Mouse (Mus musculus) right cerebral cortex, postnatal 10 days (tissue): ENCODE data around the gene Ms4a6d.
"Not testable (repeated sequence)": the region's sequence is repeated elsewhere in the genome, so short reads cannot be mapped to it uniquely, and the experiment has no call there.

ENCODE experiments used
- DNase-seq, 2 experiments: peaks; one replicate each; pipeline ENCODE4 v3.0.0; 2021; ENCODE audit warnings: low spot score in 2 of 2

Gene Ms4a6d

DNA sequence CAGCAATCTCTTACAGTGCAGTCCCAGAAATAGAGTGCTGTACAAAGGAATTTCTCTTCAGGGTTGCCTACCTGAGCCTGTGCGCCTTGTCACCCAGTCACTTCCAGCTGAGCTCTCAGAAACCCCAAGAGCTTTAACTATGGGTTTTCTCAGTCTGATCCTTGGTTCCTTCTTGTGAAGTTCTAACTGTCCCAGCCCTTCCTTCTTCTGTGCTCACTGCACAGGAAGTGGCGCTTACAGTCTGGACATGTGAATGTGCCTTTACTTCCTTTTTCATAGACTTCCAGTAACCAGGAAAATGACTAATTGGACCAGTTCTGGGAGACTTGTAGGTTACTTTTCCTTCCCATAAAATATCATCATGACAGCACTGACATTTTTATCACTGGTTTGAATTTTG is at the start of gene Ms4a6d:
Gene Ms4a6d, minus strand, starts transcription at position 247 of the 400 bp plus-strand sequence.
- no peak for DNase-seq

DNA sequence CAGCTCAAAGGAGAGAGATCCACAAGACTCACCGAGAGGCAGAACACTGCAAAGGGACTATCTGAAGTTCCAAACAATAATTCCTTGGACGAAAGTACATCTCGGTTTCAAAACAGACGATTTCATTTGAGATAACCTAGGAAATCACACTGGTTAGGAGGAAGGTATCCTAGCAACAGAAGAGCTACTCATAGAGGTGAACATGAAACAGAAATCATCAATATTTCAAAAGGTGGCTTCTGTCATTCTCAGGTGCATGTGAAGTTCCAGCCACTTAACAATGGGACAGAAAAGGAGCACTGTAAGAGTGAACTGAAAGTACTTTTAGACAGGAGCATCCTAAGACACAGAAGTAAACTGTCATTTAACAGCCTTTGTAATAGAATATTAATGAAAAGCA is 44.9 kb upstream of the Ms4a6d start:
- DNase-seq = no peak

DNA sequence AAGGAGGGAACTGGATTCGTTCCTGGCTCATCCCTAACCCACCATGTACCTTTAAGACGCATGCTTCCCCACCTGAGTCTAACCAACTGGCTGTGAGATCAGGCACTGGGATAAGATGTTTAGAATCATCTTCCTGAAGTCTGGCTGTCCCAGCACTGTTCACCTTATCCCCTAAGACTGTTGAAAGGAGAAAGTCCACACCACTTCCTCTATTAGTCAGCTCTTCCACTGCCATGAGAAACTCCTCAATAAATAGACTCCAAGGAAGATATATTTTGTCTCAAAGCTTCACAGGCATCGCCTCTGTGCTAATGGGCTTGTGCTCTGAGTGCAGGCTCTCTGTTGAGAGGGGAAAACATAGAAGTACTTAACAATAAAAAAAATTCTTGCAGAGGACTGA is 41.5 kb upstream of the Ms4a6d start:
- DNase-seq = no peak

DNA sequence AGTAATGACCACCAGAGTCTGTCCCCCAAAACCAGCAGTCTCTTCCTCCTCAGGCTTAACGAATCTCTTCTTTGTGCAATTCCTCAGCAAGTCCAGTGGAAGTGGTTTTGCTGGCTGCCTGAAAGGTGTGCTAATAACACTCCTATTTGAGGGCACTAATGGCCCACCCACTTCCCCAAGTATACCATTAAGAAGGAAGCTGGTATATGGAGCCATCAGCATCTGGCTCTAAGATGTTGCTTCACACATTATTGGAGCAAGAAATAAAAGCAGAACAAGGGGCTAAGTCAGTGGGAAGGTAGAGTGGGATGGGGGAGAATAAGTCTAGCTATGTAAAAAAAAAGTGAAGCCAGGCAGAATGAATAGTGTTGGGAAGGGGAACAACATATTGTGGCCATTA is 36.1 kb upstream of the Ms4a6d start, which contains the start of gene Ms4a3:
Gene Ms4a3, minus strand, starts transcription at position 120 of the 400 bp plus-strand sequence.
- DNase-seq = no peak

- no peak for DNase-seq
Observed at GRCm38 (mm10) chr19:11639038-11639437, 34.4 kb upstream of the Ms4a6d start.

DNA sequence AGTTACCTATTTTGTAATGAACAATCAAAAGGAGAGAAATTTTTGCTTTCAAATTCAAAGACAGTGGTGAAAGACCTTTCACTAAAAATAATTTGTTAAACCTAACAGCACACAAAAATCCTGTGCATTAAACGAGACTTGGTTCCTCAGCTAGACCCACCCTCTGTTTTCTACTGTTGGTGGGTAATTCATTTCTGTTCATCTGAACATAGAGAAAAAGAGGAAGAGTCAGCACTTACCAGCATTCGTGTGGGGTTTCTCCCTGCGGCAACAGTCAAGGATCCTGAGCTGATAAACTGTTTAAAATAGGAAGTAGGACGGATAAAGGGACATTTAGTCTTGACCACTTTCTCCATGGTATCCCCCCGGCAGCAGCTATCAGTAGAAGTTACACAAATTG is 30.9 kb upstream of the Ms4a6d start:
- no peak for DNase-seq

GRCm38 (mm10) chr19:11634330-11634729 is 29.7 kb upstream of the Ms4a6d start:
- DNase-seq = no peak

- DNase-seq = no peak
Observed at GRCm38 (mm10) chr19:11633732-11634131, 29.1 kb upstream of the Ms4a6d start.

DNA sequence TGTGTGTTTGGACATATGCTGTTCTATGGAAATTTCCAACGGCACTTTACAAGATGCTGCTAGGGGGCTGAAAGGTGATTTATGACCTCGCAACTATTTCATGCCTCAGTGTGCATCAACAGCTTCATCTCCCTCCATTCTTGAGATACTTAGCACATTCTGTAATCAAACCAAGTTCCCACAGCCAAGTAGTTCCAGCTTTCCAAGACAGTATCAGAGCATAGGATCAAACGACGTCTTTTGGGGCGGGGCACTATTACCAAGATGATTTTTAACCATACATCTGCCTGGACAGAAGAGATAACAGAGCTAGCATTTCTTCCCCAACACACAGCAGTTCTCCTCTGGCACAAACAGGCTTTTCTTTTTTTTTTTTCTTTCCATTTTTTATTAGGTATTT is 20.6 kb upstream of the Ms4a6d start:
- no peak for DNase-seq

DNA sequence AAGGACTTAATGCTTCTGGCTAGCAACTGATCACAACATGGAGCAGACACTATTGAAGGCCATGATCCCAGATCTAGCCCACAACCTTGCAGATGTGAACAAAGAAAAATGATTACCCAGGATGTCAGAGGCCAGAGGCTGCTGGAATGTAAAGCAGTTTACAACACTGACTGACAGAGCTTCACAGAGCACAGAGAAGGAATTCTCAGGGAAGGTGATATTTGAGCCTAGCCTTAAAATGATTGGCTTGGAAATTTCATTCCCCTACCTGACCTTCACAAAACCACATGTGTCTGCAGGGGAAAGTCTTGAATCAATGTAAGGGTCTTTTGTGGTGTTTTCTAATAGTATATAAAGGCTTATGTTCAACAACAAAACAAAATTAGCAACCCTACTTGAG is 20.2 kb upstream of the Ms4a6d start:
- DNase-seq = no peak

DNA sequence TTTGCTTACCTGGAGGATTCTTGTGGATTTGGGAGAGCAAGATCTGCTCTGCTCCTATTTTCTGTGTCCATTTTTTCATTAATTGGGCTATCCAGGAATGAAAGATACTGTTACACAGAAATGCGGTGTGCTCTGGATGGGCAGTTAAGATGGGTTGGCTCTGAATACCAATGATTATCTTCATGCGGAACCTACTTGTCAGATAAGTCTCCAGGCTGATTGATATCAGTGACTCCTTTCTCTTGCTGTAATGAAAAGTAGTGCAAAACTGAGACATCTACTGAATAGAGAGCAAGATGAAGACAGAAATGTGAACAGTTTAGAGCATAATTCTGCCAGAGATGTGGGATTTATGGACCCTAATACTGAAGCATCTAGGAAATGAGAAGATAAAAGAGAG is 18.9 kb upstream of the Ms4a6d start, which contains the start of gene Ms4a2:
Gene Ms4a2, minus strand, starts transcription at position 169 of the 400 bp plus-strand sequence.
- DNase-seq = no peak

- no peak for DNase-seq
Observed at GRCm38 (mm10) chr19:11617983-11618382, 13.3 kb upstream of the Ms4a6d start.

GRCm38 (mm10) chr19:11614805-11615204 is 10.2 kb upstream of the Ms4a6d start:
- DNase-seq = no peak

DNA sequence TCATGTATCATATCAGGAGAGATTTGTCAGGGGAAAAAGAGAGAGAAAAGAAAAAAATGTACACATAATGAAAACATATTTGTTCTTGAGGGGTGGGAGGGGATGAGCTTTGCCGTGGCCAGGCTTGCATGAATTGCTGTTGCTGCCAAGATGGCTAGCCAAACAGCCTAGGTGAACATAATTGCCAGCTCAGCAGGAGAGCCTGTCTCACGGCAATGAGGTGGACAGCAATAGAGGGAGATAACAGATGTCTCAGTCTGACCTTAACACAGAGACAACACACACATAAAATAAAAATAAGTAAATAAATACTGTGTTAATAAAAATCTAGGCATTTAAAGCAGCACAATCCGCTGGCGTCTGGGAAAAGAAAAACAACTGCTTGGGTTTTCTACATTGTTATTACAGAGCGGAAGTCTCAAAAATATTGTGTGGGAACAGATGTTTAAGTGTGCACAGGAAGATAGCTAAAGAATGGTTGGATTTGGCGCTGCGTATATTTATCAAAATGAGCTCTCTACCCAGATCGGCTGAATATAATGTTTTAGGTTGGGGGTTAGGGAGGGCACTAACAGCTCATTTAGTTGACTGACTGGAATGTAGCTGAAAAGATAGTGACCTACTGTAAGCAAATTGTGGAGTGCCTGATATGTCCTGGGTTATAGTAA is 9.3 kb upstream of the Ms4a6d start:
- DNase-seq = no peak

- no peak for DNase-seq
Observed at GRCm38 (mm10) chr19:11613084-11613483, 8.4 kb upstream of the Ms4a6d start.

GRCm38 (mm10) chr19:11612293-11612692 is 7.6 kb upstream of the Ms4a6d start:
- no peak for DNase-seq

DNA sequence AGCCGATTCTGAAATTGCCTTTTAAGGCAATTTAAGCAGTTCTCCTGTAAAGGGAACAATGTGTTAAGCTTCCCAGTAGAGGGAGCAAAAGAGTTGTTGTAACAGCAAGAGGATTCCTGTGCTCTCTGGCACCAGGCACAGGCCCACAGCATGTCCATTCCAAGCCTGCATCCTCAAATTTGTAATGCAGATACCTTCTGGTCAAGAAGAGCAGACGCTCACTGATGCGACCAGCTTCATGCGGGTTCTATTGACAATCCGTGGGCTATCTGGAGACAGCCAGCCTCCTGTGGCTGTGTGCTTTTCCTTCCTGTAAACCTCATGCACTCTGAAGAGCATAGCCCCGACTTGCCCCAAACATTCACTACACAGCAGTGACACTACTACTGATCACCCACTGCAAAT is 6.9 kb upstream of the Ms4a6d start:
- DNase-seq = peak; percentile 32 to 40

DNA sequence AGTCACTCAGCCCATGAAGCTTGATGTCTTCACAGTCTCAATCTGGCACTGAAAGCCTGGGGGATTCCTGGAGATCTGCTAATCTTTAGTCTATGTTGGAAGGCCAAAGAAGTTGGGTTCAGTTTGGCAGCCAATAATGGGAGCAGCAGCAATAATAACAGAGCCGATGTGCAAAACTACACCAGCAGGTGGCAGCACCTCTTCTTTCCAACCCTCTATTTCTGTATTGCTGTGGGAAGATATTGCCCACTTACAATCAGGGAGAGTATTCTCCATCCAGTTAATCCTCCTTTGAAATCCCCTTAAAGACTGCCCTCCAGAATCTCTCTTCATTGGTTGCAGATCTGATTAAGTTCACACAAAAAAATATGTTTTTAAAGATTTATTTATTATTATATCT is 3.5 kb upstream of the Ms4a6d start:
- DNase-seq = peak in 1 of 2 experiments; percentile 53

- peak; percentile 42 to 50 for DNase-seq
Observed at GRCm38 (mm10) chr19:11602026-11602425, 2.6 kb downstream of the Ms4a6d start.

GRCm38 (mm10) chr19:11601349-11601748 is 3.3 kb downstream of the Ms4a6d start:
- DNase-seq = no peak

DNA sequence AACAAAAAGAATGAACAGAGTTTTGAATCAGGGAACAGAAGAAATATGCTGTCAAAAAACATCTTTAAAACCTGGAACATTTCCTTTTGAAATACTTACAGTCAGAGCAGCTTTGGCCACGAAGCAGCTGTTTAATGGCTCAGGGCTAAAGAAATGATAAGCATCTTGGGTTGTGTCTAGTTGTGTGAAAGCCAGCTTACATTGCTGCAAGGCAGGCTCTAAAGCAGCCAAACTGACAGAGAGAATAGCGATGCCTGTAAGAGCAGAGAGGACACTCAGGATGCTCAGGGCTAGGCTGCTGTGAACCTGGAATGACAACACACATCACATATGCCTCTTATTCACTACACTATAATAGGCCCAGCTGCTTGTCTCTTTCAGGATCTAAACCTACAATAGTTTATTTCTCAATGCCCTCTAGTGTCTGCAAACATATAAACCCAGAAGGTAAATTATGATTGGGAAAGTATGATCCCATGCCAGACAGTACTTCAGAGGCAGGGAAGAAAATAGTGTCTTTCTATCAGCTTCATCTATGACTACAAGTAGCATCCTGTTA is 14.7 kb downstream of the Ms4a6d start:
- DNase-seq = no peak

DNA sequence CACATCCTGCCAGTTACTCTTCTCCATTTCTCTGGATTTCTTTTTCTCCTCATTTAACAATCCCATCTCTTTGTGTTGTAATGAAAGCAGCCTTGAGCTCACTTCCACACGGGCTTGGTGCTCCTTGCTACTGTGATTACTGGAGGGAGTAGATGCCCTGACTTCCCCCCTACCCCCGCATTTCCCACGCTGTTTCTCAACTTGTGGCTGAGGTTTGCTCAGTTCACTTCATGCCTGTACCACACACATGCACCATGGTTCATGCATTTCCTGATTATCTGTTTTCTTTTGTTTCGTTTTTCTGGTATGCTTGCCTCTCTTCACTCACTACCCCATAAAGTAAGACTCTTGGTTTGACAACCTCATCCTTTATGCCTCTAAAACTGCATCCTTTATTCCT is 15.4 kb downstream of the Ms4a6d start:
- no peak for DNase-seq

- no peak for DNase-seq
Observed at GRCm38 (mm10) chr19:11574965-11575364, 29.7 kb downstream of the Ms4a6d start.

DNA sequence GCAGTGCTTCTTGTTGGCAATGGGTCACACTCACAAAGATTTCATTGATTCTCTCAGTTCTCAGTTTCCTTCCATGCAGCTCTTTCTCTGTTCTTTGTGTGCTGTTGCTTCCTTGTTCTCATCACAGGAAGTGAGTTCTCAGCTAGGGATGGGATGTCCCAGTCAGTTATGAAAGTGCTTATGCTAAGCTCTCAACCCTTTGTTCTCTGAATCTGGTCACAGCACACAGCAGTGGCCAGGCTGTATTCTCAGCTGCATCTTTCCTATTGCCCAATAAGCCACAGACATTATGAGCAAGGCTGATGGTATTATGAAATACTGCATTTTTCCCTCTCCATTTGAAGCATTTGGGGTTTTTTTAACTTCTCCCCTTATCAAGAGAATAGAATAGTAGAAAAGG is 45.1 kb downstream of the Ms4a6d start:
- not testable (repeated sequence) for DNase-seq
